Mouse (Mus musculus) heart, adult 2 months (tissue): ENCODE measurements around the gene Cdcp1. TPM values are rescaled to one million over a fixed set of nuclear protein-coding genes. Genes with fewer than 3 reads are reported as not detected.
A peak's percentile ranks its signal among the peaks of the same experiment; 100 is the strongest.

Experiments used
- DNase-seq, 2 experiments: peaks; one replicate each; pipeline ENCODE4 v3.0.0; 2021
- H3K27ac ChIP-seq: fragments of 200-600 bp; 2 replicates; pipeline ENCODE4 v1.8.1; 2022
- H3K27me3 ChIP-seq: fragments of 200-500 bp; 2 replicates; pipeline ENCODE4 v1.6.1; 2012; ENCODE audit warnings: mild to moderate bottlenecking, low read length, inconsistent platforms, mixed read lengths; ENCODE audit not compliant: control insufficient read depth, insufficient read depth
- H3K36me3 ChIP-seq: fragments of 200-500 bp; 2 replicates; pipeline ENCODE4 v1.6.1; 2012; ENCODE audit warnings: low read length, inconsistent platforms; ENCODE audit not compliant: control insufficient read depth, insufficient read depth
- H3K4me1 ChIP-seq: fragments of 200-500 bp; 2 replicates; pipeline ENCODE4 v1.6.1; 2011; ENCODE audit warnings: low read length; ENCODE audit not compliant: control insufficient read depth, insufficient read depth
- H3K4me3 ChIP-seq: fragments of 200-600 bp; 2 replicates; pipeline ENCODE4 v1.8.1; 2022
- H3K79me2 ChIP-seq: fragments of 200-500 bp; replicated peaks from 2 replicates; pipeline ENCODE4 v1.6.1; 2012; ENCODE audit warnings: mild to moderate bottlenecking, inconsistent platforms, low read length, moderate library complexity, mixed read lengths; ENCODE audit not compliant: control insufficient read depth, insufficient read depth
- H3K9ac ChIP-seq: fragments of 200-500 bp; 2 replicates; pipeline ENCODE4 v1.6.1; 2012; ENCODE audit warnings: low read depth, mild to moderate bottlenecking, control low read depth, inconsistent platforms, low read length, mixed read lengths
- CTCF ChIP-seq: fragments of 200-600 bp; IDR thresholded peaks from 2 replicates; pipeline ENCODE4 v1.8.1; 2022; ENCODE audit warnings: antibody characterized with exemption, mild to moderate bottlenecking, moderate library complexity
- EP300 ChIP-seq: fragments of 200-500 bp; IDR thresholded peaks from 2 replicates; pipeline ENCODE4 v1.6.1; 2011; ENCODE audit warnings: low read depth, low read length, control low read depth; ENCODE audit not compliant: insufficient read depth
- POLR2A ChIP-seq: fragments of 200-500 bp; IDR thresholded peaks from 2 replicates; pipeline ENCODE4 v1.6.1; 2011; ENCODE audit warnings: mild to moderate bottlenecking, low read depth, low read length, control low read depth; ENCODE audit not compliant: insufficient read depth
- WGBS: fragments of 180-500 bp; shearing (Covaris S2); methylation state at CpG from one replicate; pipeline ENCODE4 v1.1.7; 2018; 5-methylcytosine and 5-hydroxymethylcytosine counted together
- intact Hi-C: fragments of 180-260 bp; cut with DNase I; formaldehyde crosslinking; loops from one replicate; pipeline ENCODE4 v1.15.1; 2025
- polyA plus RNA-seq: library from polyadenylated mRNA; depleted of rRNA; stranded (reverse); fragments of >200 nt; gene quantifications from 2 replicates; pipeline ENCODE4 v1.2.3, GENCODE M21; 2012
- total RNA-seq, 2 experiments: library from RNA; stranded (reverse); gene quantifications; 2 replicates each; pipeline ENCODE4 v1.2.3; 2021

Cdcp1 gene
- total and polyA plus RNA-seq, 3 experiments, result 0.10 to 0.78 (median 0.11) TPM

- no peak for TF ChIP-seq POLR2A
- no peak for TF ChIP-seq CTCF
- no peak for TF ChIP-seq EP300
- Histone ChIP-seq H3K36me3 (no peaks in the 10 kb centered on the region), H3K4me3 (peak overlapping the region; percentile 17), H3K79me2 (no peaks in the 10 kb centered on the region), H3K27ac (peak overlapping the region; percentile 60), H3K4me1 (peaks cover 8% of the 10 kb centered on the region), H3K9ac (no peak overlapping the region), H3K27me3 (no peaks in the 10 kb centered on the region)
- intact Hi-C loops, result loop anchor here (10.0 kb wide), 3 partner anchors 208 to 368 kb away; partner anchors contain the start of genes Lars2 and Sacm1l
- WGBS, result 50% methylated on average over 30 of the region's 30 CpGs
- DNase-seq, result peak; percentile 80 to 83
Measured at GRCm38 (mm10) chr9:123156910-123157361, 58.9 kb downstream of the Cdcp1 start.

GRCm38 (mm10) chr9:123153121-123153520 lies 62.7 kb downstream of the Cdcp1 start:
- TF ChIP-seq POLR2A (peak; percentile 41; the same call in 1 of the 2 replicates), CTCF (no peak), EP300 (no peak)
- DNase-seq, result peak; percentile 54 to 67
- Histone ChIP-seq H3K36me3 (no peaks in the 10 kb centered on the region), H3K4me3 (no peak overlapping the region), H3K27ac (peak overlapping the region; percentile 76), H3K9ac (no peak overlapping the region), H3K27me3 (no peaks in the 10 kb centered on the region), H3K79me2 (no peaks in the 10 kb centered on the region), H3K4me1 (peaks cover 14% of the 10 kb centered on the region)
- intact Hi-C loops, result loop anchor here (10.0 kb wide), 3 partner anchors 212 to 372 kb away; partner anchors contain the start of genes Lars2 and Sacm1l
- WGBS, result 59% methylated on average over 2 of the region's 2 CpGs

- peak overlapping the region; percentile 42; the same call in 1 of the 2 replicates for H3K9ac ChIP-seq
- H3K4me3 ChIP-seq, result no peak overlapping the region
- peak overlapping the region; percentile 76 for H3K27ac ChIP-seq
- H3K27me3 ChIP-seq, result no peaks in the 10 kb centered on the region
- no peaks in the 10 kb centered on the region for H3K36me3 ChIP-seq
- no peak for DNase-seq
- TF ChIP-seq EP300 (no peak), POLR2A (no peak), CTCF (no peak)
- peaks cover 14% of the 10 kb centered on the region for H3K4me1 ChIP-seq
- 36% methylated on average over 3 of the region's 3 CpGs for WGBS
- H3K79me2 ChIP-seq, result no peaks in the 10 kb centered on the region
- intact Hi-C loops, result loop anchor here (10.0 kb wide), 3 partner anchors 213 to 373 kb away; partner anchors contain the start of genes Lars2 and Sacm1l
Measured at GRCm38 (mm10) chr9:123152026-123152425, 63.8 kb downstream of the Cdcp1 start.

GRCm38 (mm10) chr9:123151561-123151960 lies 64.3 kb downstream of the Cdcp1 start:
- Histone ChIP-seq H3K27me3 (no peaks in the 10 kb centered on the region), H3K79me2 (no peaks in the 10 kb centered on the region), H3K4me1 (peaks cover 14% of the 10 kb centered on the region), H3K36me3 (no peaks in the 10 kb centered on the region), H3K4me3 (peak overlapping the region; percentile 27; the same call in 1 of the 2 replicates), H3K27ac (peak overlapping the region; percentile 76), H3K9ac (peak overlapping the region; percentile 42; the same call in 1 of the 2 replicates)
- WGBS, result 21% methylated on average over 1 of the region's 1 CpGs
- peak; percentile 40 to 54 for DNase-seq
- TF ChIP-seq CTCF, result no peak
- 0 out of 2 replicates have a peak, but pooled peaks have one; percentile 18 for TF ChIP-seq EP300
- TF ChIP-seq POLR2A, result 0 out of 2 replicates have a peak, but pooled peaks have one; percentile 31
- intact Hi-C loops, result loop anchor here (10.0 kb wide), 3 partner anchors 213 to 373 kb away; partner anchors contain the start of genes Lars2 and Sacm1l

- no peaks in the 10 kb centered on the region for H3K36me3 ChIP-seq
- peak within 1 kb of the TSS; percentile 59 for H3K9ac ChIP-seq
- no peaks in the 10 kb centered on the region for H3K79me2 ChIP-seq
- no peak for TF ChIP-seq CTCF
- H3K4me3 ChIP-seq, result peak within 1 kb of the TSS; percentile 27; the same call in 1 of the 2 replicates
- DNase-seq, result peak; percentile 69 to 76
- WGBS, result 79% methylated on average over 5 of the region's 5 CpGs
- peaks cover 14% of the 10 kb centered on the region for H3K4me1 ChIP-seq
- intact Hi-C loops, result loop anchor here (10.0 kb wide), 3 partner anchors 214 to 374 kb away; partner anchors contain the start of genes Lars2 and Sacm1l
- peak within 1 kb of the TSS; percentile 76 for H3K27ac ChIP-seq
- H3K27me3 ChIP-seq, result no peaks in the 10 kb centered on the region
Measured at GRCm38 (mm10) chr9:123150241-123151020, 65.4 kb downstream of the Cdcp1 start, which contains the start of gene Clec3b. Clec3b (plus strand) TSS chr9:123150946.
